10 mouse cellular contexts compared by ENCODE assay signal in the genomic region with DNA sequence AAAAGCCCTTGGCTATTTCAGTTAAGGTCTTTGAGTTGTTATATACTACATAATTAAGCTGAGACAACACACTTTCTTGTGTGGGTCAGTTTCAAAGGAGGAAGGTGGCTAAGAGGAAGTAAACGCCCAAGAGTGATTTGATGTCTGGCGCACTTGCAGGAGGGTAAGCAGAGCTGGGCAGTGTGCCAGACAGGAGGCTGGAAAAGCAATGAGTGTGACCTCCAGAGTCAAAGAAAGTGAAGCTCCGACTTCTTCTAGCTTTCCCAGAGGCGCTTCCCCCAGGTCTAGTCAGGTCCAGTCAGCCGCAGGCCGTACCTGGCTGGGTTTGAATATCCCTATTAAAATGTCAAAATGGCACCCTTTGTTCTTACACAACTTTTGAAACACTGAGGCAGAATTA. TPM values are rescaled to one million over a fixed set of nuclear protein-coding genes. Genes with fewer than 3 reads are reported as not detected.
DNase-seq lines count a peak whose midpoint lies in the region; ATAC-seq and TF ChIP-seq lines count a peak whose summit lies in the region.
"Had no signal": no experiment of that assay in that cellular context is flagged by ENCODE, and none has a peak within 500 bp of the region (broad histone marks: within the 10 kb centered on the region; RNA-seq: fewer than 3 reads in every experiment).

No protein-coding gene starts in this region.

- H3K27ac ChIP-seq in midbrain, embryonic 11.5 days (ENCODE audit: low read depth, low read length), result no peak overlapping the region
- no peak overlapping the region for H3K27ac ChIP-seq in midbrain, embryonic 13.5 days
- H3K27ac ChIP-seq in forebrain, postnatal 0 days (ENCODE audit: low read depth, low read length), result no peak overlapping the region

- H3K4me1 ChIP-seq in midbrain, embryonic 11.5 days (ENCODE audit: control insufficient read depth, insufficient read depth, low read length), result no peaks in the 10 kb centered on the region
- H3K4me1 ChIP-seq in midbrain, embryonic 13.5 days (replicated peaks), result no peaks in the 10 kb centered on the region
- H3K4me1 ChIP-seq in forebrain, postnatal 0 days (ENCODE audit: insufficient read depth), result no peaks in the 10 kb centered on the region

- no peak overlapping the region for H3K4me2 ChIP-seq in midbrain, embryonic 11.5 days
- no peak overlapping the region for H3K4me2 ChIP-seq in midbrain, embryonic 13.5 days (replicated peaks)
- H3K4me2 ChIP-seq in forebrain, postnatal 0 days (ENCODE audit: low read depth), result no peak overlapping the region

- no peak for ATAC-seq in midbrain, embryonic 11.5 days (ENCODE audit: low FRiP score)
- no peak for ATAC-seq in midbrain, embryonic 13.5 days
- ATAC-seq in common myeloid progenitor, adult 5-6 weeks (replicated peaks; ENCODE audit: low read depth, poor library complexity, severe bottlenecking), result peak; percentile 75
- no peak for ATAC-seq in forebrain, postnatal 0 days
- ATAC-seq in megakaryocyte-erythroid progenitor cell, adult 5-6 weeks (replicated peaks; ENCODE audit: low FRiP score, low TSS enrichment, poor library complexity, severe bottlenecking), result no peak; the same call in 1 of the 2 replicates
- ATAC-seq: Patski had no signal

- H3K36me3 ChIP-seq in midbrain, embryonic 11.5 days (ENCODE audit: control insufficient read depth, insufficient read depth, low read length), result peaks cover 6% of the 10 kb centered on the region
- peaks cover 18% of the 10 kb centered on the region for H3K36me3 ChIP-seq in midbrain, embryonic 13.5 days
- H3K36me3 ChIP-seq in forebrain, postnatal 0 days (ENCODE audit: insufficient read depth), result no peaks in the 10 kb centered on the region

- no peak for TF ChIP-seq CTCF in forebrain, postnatal 0 days (IDR thresholded peaks at IDR 0.05; ENCODE audit: low read depth)

- H3K9ac ChIP-seq in midbrain, embryonic 11.5 days (ENCODE audit: low read length), result no peak overlapping the region
- no peak overlapping the region for H3K9ac ChIP-seq in midbrain, embryonic 13.5 days (replicated peaks)
- no peak overlapping the region for H3K9ac ChIP-seq in forebrain, postnatal 0 days

- H3K4me3 ChIP-seq in midbrain, embryonic 11.5 days (ENCODE audit: low read depth, low read length), result no peak overlapping the region
- no peak overlapping the region for H3K4me3 ChIP-seq in midbrain, embryonic 13.5 days (replicated peaks)
- no peak overlapping the region for H3K4me3 ChIP-seq in forebrain, postnatal 0 days (ENCODE audit: low read depth, low read length)
- H3K4me3 ChIP-seq: megakaryocyte, embryonic 14.5 days had no signal

- H3K9me3 ChIP-seq in midbrain, embryonic 11.5 days (ENCODE audit: control insufficient read depth, low read length), result no peaks in the 10 kb centered on the region
- H3K9me3 ChIP-seq in midbrain, embryonic 13.5 days, result no peaks in the 10 kb centered on the region
- no peaks in the 10 kb centered on the region for H3K9me3 ChIP-seq in forebrain, postnatal 0 days (ENCODE audit: low read length)
- H3K9me3 ChIP-seq: megakaryocyte, embryonic 14.5 days had no signal

- peak; percentile 77 for DNase-seq in midbrain, embryonic 11.5 days (ENCODE audit: low spot score, missing footprints)
- peak; percentile 78 for DNase-seq in heart, postnatal 4 days
- DNase-seq in lung, postnatal 25 days (ENCODE audit: low spot score), result peak; percentile 51
- no peak for DNase-seq in forebrain, postnatal 0 days
- no peak for DNase-seq in urinary bladder, adult 18-20 months (ENCODE audit: low spot score in 2 of 2)

- H3K27me3 ChIP-seq in midbrain, embryonic 11.5 days (ENCODE audit: control insufficient read depth, insufficient read depth, low read length), result no peaks in the 10 kb centered on the region
- no peaks in the 10 kb centered on the region for H3K27me3 ChIP-seq in midbrain, embryonic 13.5 days
- no peaks in the 10 kb centered on the region for H3K27me3 ChIP-seq in forebrain, postnatal 0 days (ENCODE audit: insufficient read depth, low read length)
- H3K27me3 ChIP-seq: megakaryocyte, embryonic 14.5 days; Patski had no signal

- WGBS in midbrain, embryonic 11.5 days, result 90% methylated on average over 6 of the region's 6 CpGs
- 74% methylated on average over 6 of the region's 6 CpGs for WGBS in midbrain, embryonic 13.5 days
- 63% methylated on average over 6 of the region's 6 CpGs for WGBS in forebrain, postnatal 0 days

RNA-seq across cellular contexts. Expression of gene Jam2, which starts 28.3 kb away (rescaled TPM):
- polyA plus RNA-seq in midbrain, embryonic 11.5 days (2014; fragmentation: Nextera tagmentation; extraction: Ambion mirVana), result 95.1 and 102 TPM in 2 replicates
- polyA plus RNA-seq in midbrain, embryonic 13.5 days (2015; fragmentation: Nextera tagmentation; extraction: Ambion mirVana), result 40.7 and 44.1 TPM in 2 replicates
- 0.37 TPM in 1 of 2 replicates, not detected in the other for total RNA-seq in common myeloid progenitor, adult 5-6 weeks (2017)
- 10 to 100 TPM; 32.2 to 33.9 TPM for total RNA-seq in heart, postnatal 4 days (2021)
- 17.4 and 22.4 TPM in 2 replicates for total RNA-seq in forebrain, postnatal 0 days (2014; rRNA removed)
- polyA plus RNA-seq in forebrain, postnatal 0 days (2015; fragmentation: Nextera tagmentation; extraction: Ambion mirVana), result 18.6 and 23.2 TPM in 2 replicates
- not detected in 2 replicates for total RNA-seq in megakaryocyte-erythroid progenitor cell, adult 5-6 weeks (2014; fragmentation: Nextera tagmentation)
- total RNA-seq in megakaryocyte-erythroid progenitor cell, adult 5-6 weeks (2017), result 0.09 TPM in 1 of 2 replicates, not detected in the other

RNA-seq across cellular contexts. Expression of gene Gabpa, which starts 32.5 kb away (rescaled TPM):
- polyA plus RNA-seq in midbrain, embryonic 11.5 days (2014; fragmentation: Nextera tagmentation; extraction: Ambion mirVana), result 41.2 and 45.1 TPM in 2 replicates
- polyA plus RNA-seq in midbrain, embryonic 13.5 days (2015; fragmentation: Nextera tagmentation; extraction: Ambion mirVana), result 22.8 and 23.4 TPM in 2 replicates
- total RNA-seq in common myeloid progenitor, adult 5-6 weeks (2017), result 75.3 and 86.6 TPM in 2 replicates
- 10 to 100 TPM; 50.8 to 51.1 TPM for total RNA-seq in heart, postnatal 4 days (2021)
- 20.7 and 26.8 TPM in 2 replicates for total RNA-seq in forebrain, postnatal 0 days (2014; rRNA removed)
- 7.9 and 10.5 TPM in 2 replicates for polyA plus RNA-seq in forebrain, postnatal 0 days (2015; fragmentation: Nextera tagmentation; extraction: Ambion mirVana)
- total RNA-seq in megakaryocyte-erythroid progenitor cell, adult 5-6 weeks (2014; fragmentation: Nextera tagmentation), result 43.1 and 46.0 TPM in 2 replicates
- 85.5 and 95.2 TPM in 2 replicates for total RNA-seq in megakaryocyte-erythroid progenitor cell, adult 5-6 weeks (2017)

RNA-seq across cellular contexts. Expression of gene Atp5j, which starts 33.2 kb away (rescaled TPM):
- polyA plus RNA-seq in midbrain, embryonic 11.5 days (2014; fragmentation: Nextera tagmentation; extraction: Ambion mirVana), result 778 and 822 TPM in 2 replicates
- 827 and 861 TPM in 2 replicates for polyA plus RNA-seq in midbrain, embryonic 13.5 days (2015; fragmentation: Nextera tagmentation; extraction: Ambion mirVana)
- 290 and 371 TPM in 2 replicates for total RNA-seq in common myeloid progenitor, adult 5-6 weeks (2017)
- 1,000 to 10,000 TPM; 1,262 to 1,293 TPM for total RNA-seq in heart, postnatal 4 days (2021)
- 160 and 174 TPM in 2 replicates for total RNA-seq in forebrain, postnatal 0 days (2014; rRNA removed)
- 830 and 1,009 TPM in 2 replicates for polyA plus RNA-seq in forebrain, postnatal 0 days (2015; fragmentation: Nextera tagmentation; extraction: Ambion mirVana)
- total RNA-seq in megakaryocyte-erythroid progenitor cell, adult 5-6 weeks (2014; fragmentation: Nextera tagmentation), result 546 and 609 TPM in 2 replicates
- total RNA-seq in megakaryocyte-erythroid progenitor cell, adult 5-6 weeks (2017), result 348 and 446 TPM in 2 replicates

Comparison
In these comparisons a context has a peak if more than half of its experiments do, and no peak if none do; other contexts are left out.
1. DNase-seq: peak in midbrain, embryonic 11.5 days (single experiment), heart, postnatal 4 days (single experiment) and lung, postnatal 25 days (single experiment); none in forebrain, postnatal 0 days (single experiment) and urinary bladder, adult 18-20 months (0 of 2).
2. RNA of gene Jam2, which starts 28.3 kb away (total RNA-seq): 32.2 to 33.9 TPM in heart, postnatal 4 days and 17.4 to 22.4 TPM in forebrain, postnatal 0 days; 0.37 TPM in common myeloid progenitor, adult 5-6 weeks and 0.09 TPM in megakaryocyte-erythroid progenitor cell, adult 5-6 weeks; every median in the first group is over 10 times any median in the second.